Mouse (Mus musculus): ENCODE data around the gene Nmnat3. TPM values are rescaled to one million over a fixed set of nuclear protein-coding genes. Genes with fewer than 3 reads are reported as not detected.

Gene Nmnat3
- polyA plus RNA-seq, 1 experiment = 2.3 TPM

- 21% methylated on average over 12 of the region's 12 CpGs for WGBS
- no peak for DNase-seq
- H3K27ac ChIP-seq (ENCODE audit: insufficient read depth, low read length) = no peak overlapping the region
- TF ChIP-seq POLR2A (IDR thresholded peaks at IDR 0.05; ENCODE audit: borderline replicate concordance, insufficient read depth, low read length) (no peak), CTCF (IDR thresholded peaks at IDR 0.05; ENCODE audit: borderline replicate concordance, insufficient read depth, low read depth, low read length) (no peak)
- peaks cover 4% of the 10 kb centered on the region; the same call in 1 of the 2 replicates for H3K4me1 ChIP-seq (ENCODE audit: control insufficient read depth, insufficient read depth, low read length)
- no peaks in the 10 kb centered on the region for H3K27me3 ChIP-seq (ENCODE audit: control insufficient read depth, insufficient read depth, low read length)
- peak overlapping the region; percentile 68 for H3K4me3 ChIP-seq (replicated peaks; ENCODE audit: insufficient read depth, low read depth, low read length)
Observed at GRCm38 (mm10) chr9:98297234-98297936, 10.2 kb downstream of the Nmnat3 start.

GRCm38 (mm10) chr9:98297937-98298595 is 10.8 kb downstream of the Nmnat3 start:
- 81% methylated on average over 6 of the region's 6 CpGs for WGBS

GRCm38 (mm10) chr9:98298761-98299160 is 11.5 kb downstream of the Nmnat3 start:
- WGBS = 65% methylated on average over 3 of the region's 3 CpGs
- no peak overlapping the region for H3K4me3 ChIP-seq (replicated peaks; ENCODE audit: insufficient read depth, low read depth, low read length)
- TF ChIP-seq POLR2A (IDR thresholded peaks at IDR 0.05; ENCODE audit: borderline replicate concordance, insufficient read depth, low read length) (no peak), CTCF (IDR thresholded peaks at IDR 0.05; ENCODE audit: borderline replicate concordance, insufficient read depth, low read depth, low read length) (no peak)
- DNase-seq = no peak
- H3K27me3 ChIP-seq (ENCODE audit: control insufficient read depth, insufficient read depth, low read length) = no peaks in the 10 kb centered on the region
- H3K27ac ChIP-seq (ENCODE audit: insufficient read depth, low read length) = no peak overlapping the region
- peaks cover 4% of the 10 kb centered on the region; the same call in 1 of the 2 replicates for H3K4me1 ChIP-seq (ENCODE audit: control insufficient read depth, insufficient read depth, low read length)

More at GRCm38 (mm10) chr9:98297937-98298595, 10.8 kb downstream of the Nmnat3 start:
- H3K4me3 ChIP-seq (replicated peaks; ENCODE audit: insufficient read depth, low read depth, low read length) = no peak overlapping the region
- H3K4me1 ChIP-seq (ENCODE audit: control insufficient read depth, insufficient read depth, low read length) = peaks cover 4% of the 10 kb centered on the region; the same call in 1 of the 2 replicates
- H3K27me3 ChIP-seq (ENCODE audit: control insufficient read depth, insufficient read depth, low read length) = no peaks in the 10 kb centered on the region
- H3K27ac ChIP-seq (ENCODE audit: insufficient read depth, low read length) = no peak overlapping the region
- DNase-seq = no peak
- TF ChIP-seq POLR2A (IDR thresholded peaks at IDR 0.05; ENCODE audit: borderline replicate concordance, insufficient read depth, low read length) (no peak), CTCF (IDR thresholded peaks at IDR 0.05; ENCODE audit: borderline replicate concordance, insufficient read depth, low read depth, low read length) (no peak)

- no peak for DNase-seq
- TF ChIP-seq CTCF (IDR thresholded peaks at IDR 0.05; ENCODE audit: borderline replicate concordance, insufficient read depth, low read depth, low read length) (no peak), POLR2A (IDR thresholded peaks at IDR 0.05; ENCODE audit: borderline replicate concordance, insufficient read depth, low read length) (no peak)
Observed at GRCm38 (mm10) chr9:98299235-98299634, 12.0 kb downstream of the Nmnat3 start.

DNA sequence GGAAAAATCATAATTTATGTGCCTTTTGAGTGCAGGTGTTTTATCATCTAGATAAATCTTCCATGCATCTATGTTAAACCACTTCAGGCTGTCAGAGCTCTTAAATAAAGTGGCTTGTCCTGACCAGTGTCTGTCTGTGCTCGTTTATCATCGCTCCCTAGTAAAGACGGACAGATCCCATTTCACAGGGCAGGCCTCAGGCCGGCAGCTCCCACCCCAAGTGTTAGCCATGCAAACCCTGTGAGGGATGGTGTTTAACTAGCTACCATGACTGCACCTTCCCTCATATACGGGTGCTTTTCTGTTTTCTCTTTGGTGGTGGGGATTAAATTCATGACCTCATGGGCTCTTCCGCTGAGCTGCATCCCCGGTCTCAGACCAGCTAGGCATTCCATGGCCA is 13.3 kb downstream of the Nmnat3 start:
- H3K4me1 ChIP-seq (ENCODE audit: control insufficient read depth, insufficient read depth, low read length) = peaks cover 4% of the 10 kb centered on the region; the same call in 1 of the 2 replicates
- 93% methylated on average over 7 of the region's 7 CpGs for WGBS

More at GRCm38 (mm10) chr9:98299235-98299634, 12.0 kb downstream of the Nmnat3 start:
- Histone ChIP-seq H3K4me3 (replicated peaks; ENCODE audit: insufficient read depth, low read depth, low read length) (no peak overlapping the region), H3K4me1 (ENCODE audit: control insufficient read depth, insufficient read depth, low read length) (peaks cover 4% of the 10 kb centered on the region; the same call in 1 of the 2 replicates), H3K27ac (ENCODE audit: insufficient read depth, low read length) (no peak overlapping the region), H3K27me3 (ENCODE audit: control insufficient read depth, insufficient read depth, low read length) (no peaks in the 10 kb centered on the region)
- WGBS = 95% methylated on average over 7 of the region's 7 CpGs

GRCm38 (mm10) chr9:98307011-98307410 is 19.8 kb downstream of the Nmnat3 start:
- Histone ChIP-seq H3K4me3 (replicated peaks; ENCODE audit: insufficient read depth, low read depth, low read length) (no peak overlapping the region), H3K4me1 (ENCODE audit: control insufficient read depth, insufficient read depth, low read length) (no peaks in the 10 kb centered on the region), H3K27ac (ENCODE audit: insufficient read depth, low read length) (no peak overlapping the region), H3K27me3 (ENCODE audit: control insufficient read depth, insufficient read depth, low read length) (no peaks in the 10 kb centered on the region)
- no peak for DNase-seq
- WGBS = 20% methylated on average over 6 of the region's 6 CpGs
- TF ChIP-seq CTCF (IDR thresholded peaks at IDR 0.05; ENCODE audit: borderline replicate concordance, insufficient read depth, low read depth, low read length) (no peak), POLR2A (IDR thresholded peaks at IDR 0.05; ENCODE audit: borderline replicate concordance, insufficient read depth, low read length) (no peak)

More for the DNA sequence above, 13.3 kb downstream of the Nmnat3 start:
- no peak for DNase-seq
- H3K27ac ChIP-seq (ENCODE audit: insufficient read depth, low read length) = no peak overlapping the region
- H3K27me3 ChIP-seq (ENCODE audit: control insufficient read depth, insufficient read depth, low read length) = no peaks in the 10 kb centered on the region
- TF ChIP-seq POLR2A (IDR thresholded peaks at IDR 0.05; ENCODE audit: borderline replicate concordance, insufficient read depth, low read length) = no peak
- H3K4me3 ChIP-seq (replicated peaks; ENCODE audit: insufficient read depth, low read depth, low read length) = no peak overlapping the region

GRCm38 (mm10) chr9:98311316-98311965 is 24.2 kb downstream of the Nmnat3 start:
- no peak for TF ChIP-seq POLR2A (IDR thresholded peaks at IDR 0.05; ENCODE audit: borderline replicate concordance, insufficient read depth, low read length)
- TF ChIP-seq CTCF (IDR thresholded peaks at IDR 0.05; ENCODE audit: borderline replicate concordance, insufficient read depth, low read depth, low read length) = no peak
- H3K27ac ChIP-seq (ENCODE audit: insufficient read depth, low read length) = no peak overlapping the region
- 48% methylated on average over 12 of the region's 12 CpGs for WGBS
- H3K4me1 ChIP-seq (ENCODE audit: control insufficient read depth, insufficient read depth, low read length) = no peaks in the 10 kb centered on the region
- no peaks in the 10 kb centered on the region for H3K27me3 ChIP-seq (ENCODE audit: control insufficient read depth, insufficient read depth, low read length)
- no peak overlapping the region for H3K4me3 ChIP-seq (replicated peaks; ENCODE audit: insufficient read depth, low read depth, low read length)
- no peak for DNase-seq

Data from cerebellum, adult 2 months (tissue).